In genomic region chr10:53634160-53634559, GRCm38 (mm10) we compare ENCODE assay signal across 19 mouse cellular contexts. TPM values are rescaled to one million over a fixed set of nuclear protein-coding genes. Genes with fewer than 3 reads are reported as not detected.
DNase-seq lines count a peak whose midpoint lies in the region; ATAC-seq and TF ChIP-seq lines count a peak whose summit lies in the region.
"Had no signal": no experiment of that assay in that cellular context is flagged by ENCODE, and none has a peak within 500 bp of the region (broad histone marks: within the 10 kb centered on the region; RNA-seq: fewer than 3 reads in every experiment).

No protein-coding gene starts in this region.

- no peak overlapping the region for H3K4me2 ChIP-seq in heart, embryonic 12.5 days
- peak overlapping the region; percentile 59 for H3K4me2 ChIP-seq in CH12.LX (ENCODE audit: insufficient read depth, low read depth, poor library complexity, severe bottlenecking)

- DNase-seq in heart, adult 11 months = peak; percentile 72
- DNase-seq in CH12.LX (ENCODE audit: extremely low read depth) = no peak
- no peak for DNase-seq in right cerebral cortex, postnatal 10 days (ENCODE audit: low spot score in 2 of 2)
- DNase-seq: adrenal gland, adult 2 months; adrenal gland, adult 8-10 months; adrenal gland, postnatal 10 days; adrenal gland, postnatal 14 days; adrenal gland, postnatal 25 days; adrenal gland, postnatal 36 days; B cell, adult 2 months; cerebellum, adult 11 months; cerebellum, adult 11-12 months; cerebellum, adult 18-20 months; cerebellum, adult 2 months had no signal

- TF ChIP-seq EP300 in CH12.LX (IDR thresholded peaks at IDR 0.05; ENCODE audit: low read length) = no peak

- no peaks in the 10 kb centered on the region for H3K9me3 ChIP-seq in heart, embryonic 12.5 days (replicated peaks)
- no peaks in the 10 kb centered on the region for H3K9me3 ChIP-seq in CH12.LX (replicated peaks; ENCODE audit: low read length)
- H3K9me3 ChIP-seq: G1E had no signal

- dilution Hi-C loops in CH12.LX (cut with MboI; ENCODE audit: extremely low pct_ligation_motif_present, extremely low pct_unique_long_range_greater_than_20kb, low sequenced_read_pairs) = no loop called here

- no peak overlapping the region for H3K27ac ChIP-seq in heart, embryonic 12.5 days (ENCODE audit: poor library complexity, severe bottlenecking)
- no peak overlapping the region for H3K27ac ChIP-seq in CH12.LX (ENCODE audit: insufficient read depth, low read depth)

- H3K36me3 ChIP-seq in heart, embryonic 12.5 days = no peaks in the 10 kb centered on the region
- no peaks in the 10 kb centered on the region for H3K36me3 ChIP-seq in CH12.LX (replicated peaks in 1 of 2; ENCODE audit: control insufficient read depth in 1 of 2, insufficient read depth in 1 of 2, low read length in 1 of 2)
- H3K36me3 ChIP-seq: G1E had no signal

- no peak for TF ChIP-seq RAD21 in CH12.LX (IDR thresholded peaks at IDR 0.05; ENCODE audit: low read depth, low read length)

- in situ Hi-C loops in CH12.LX (cut with MboI; ENCODE audit: low pct_ligation_motif_present, low pct_unique_long_range_greater_than_20kb, low sequenced_read_pairs) = loop anchor here (10.0 kb wide), 1 partner anchor 171 kb away; no protein-coding TSS in a partner anchor

- H3K4me1 ChIP-seq in heart, embryonic 12.5 days (replicated peaks) = peaks cover 3% of the 10 kb centered on the region; the same call in 1 of the 2 replicates
- peaks cover 4 to 6% of the 10 kb centered on the region in 2 experiments; a peak in 1 of 4 replicates for H3K4me1 ChIP-seq in CH12.LX (ENCODE audit: control insufficient read depth in 1 of 2, insufficient read depth in 2 of 2)

- no peak overlapping the region for H3K4me3 ChIP-seq in heart, embryonic 12.5 days
- H3K4me3 ChIP-seq in CH12.LX (replicated peaks in 1 of 3; ENCODE audit: low read depth in 2 of 3, low read length in 2 of 3, poor library complexity in 1 of 3) = no peak overlapping the region

- no peaks in the 10 kb centered on the region for H3K27me3 ChIP-seq in heart, embryonic 12.5 days (replicated peaks)
- H3K27me3 ChIP-seq in CH12.LX (replicated peaks) = no peaks in the 10 kb centered on the region

- no peak for ATAC-seq in heart, embryonic 12.5 days (ENCODE audit: insufficient number of reproducible peaks, low FRiP score)
- ATAC-seq: activated CD4-positive, CD25-positive, alpha-beta regulatory T cell, adult 4 months; CD4-positive, CD25-positive, alpha-beta regulatory T cell, adult 4 months; Patski had no signal

- TF ChIP-seq CTCF in CH12.LX (conservative IDR thresholded peaks at IDR 0.05 in 1 of 2, IDR thresholded peaks at IDR 0.05 in 1 of 2; ENCODE audit: low read depth in 2 of 2, low read length in 2 of 2) = no peak

- TF ChIP-seq POLR2A in CH12.LX (IDR thresholded peaks at IDR 0.05; ENCODE audit: low read depth, low read length) = no peak

- 80% methylated on average over 10 of the region's 10 CpGs for WGBS in heart, embryonic 12.5 days

- no peak overlapping the region for H3K9ac ChIP-seq in heart, embryonic 12.5 days
- H3K9ac ChIP-seq in CH12.LX (ENCODE audit: insufficient read depth, low read depth) = no peak overlapping the region

- no peaks in the 10 kb centered on the region for H3K79me2 ChIP-seq in CH12.LX (replicated peaks; ENCODE audit: control insufficient read depth, extremely low read depth, insufficient read depth, poor library complexity, severe bottlenecking)

TF ChIP-seq in CH12.LX, 34 proteins besides CTCF, POLR2A, EP300 and RAD21:
- no peak for TF ChIP-seq ZC3H11A (IDR thresholded peaks at IDR 0.05; ENCODE audit: low read depth, low read length)
- TF ChIP-seq MYC (IDR thresholded peaks at IDR 0.05; ENCODE audit: low read depth, low read length) = 0 out of 2 replicates have a peak, but pooled peaks have one; percentile 14
- TF ChIP-seq ETS1 (conservative IDR thresholded peaks at IDR 0.05; ENCODE audit: low read depth, low read length) = peak; percentile 26; the same call in 1 of the 2 replicates
- TF ChIP-seq BHLHE40 (IDR thresholded peaks at IDR 0.05; ENCODE audit: low read depth, low read length) = peak; percentile 84

RNA-seq across cellular contexts. Expression of gene Mcm9, which starts 3.9 kb away (rescaled TPM):
- polyA plus RNA-seq in heart, embryonic 12.5 days (2016; fragmentation: Nextera tagmentation; extraction: Ambion mirVana) = 11.6 and 14.1 TPM in 2 replicates
- 9.0 and 9.7 TPM in 2 replicates for total RNA-seq in CH12.LX (2012; rRNA removed)
- 6.3 and 6.7 TPM in 2 replicates for total RNA-seq in CH12.LX (2014; rRNA removed)
- polyA plus RNA-seq in CH12.LX (2012; ENCODE audit: insufficient read length, low read depth) = 15.9 and 18.4 TPM in 2 replicates

RNA-seq across cellular contexts. Expression of gene Asf1a, which starts 37.6 kb away (rescaled TPM):
- 80.7 and 80.8 TPM in 2 replicates for polyA plus RNA-seq in heart, embryonic 12.5 days (2016; fragmentation: Nextera tagmentation; extraction: Ambion mirVana)
- total RNA-seq in CH12.LX (2012; rRNA removed) (35.5 and 46.5 TPM in 2 replicates), CH12.LX (2014; rRNA removed) (128 and 185 TPM in 2 replicates)
- 107 and 133 TPM in 2 replicates for polyA plus RNA-seq in CH12.LX (2012; ENCODE audit: insufficient read length, low read depth)
